Mouse (Mus musculus) ES-Bruce4 (cell line): Measurements from ENCODE around the gene Hist3h2ba.

Source experiments
- CTCF ChIP-seq: IDR thresholded peaks from one replicate; pipeline ENCODE4 v1.8.1; 2011; ENCODE audit warnings: low read depth, low read length
- EP300 ChIP-seq: IDR thresholded peaks from 2 replicates; pipeline ENCODE4 v1.6.1; 2011; ENCODE audit warnings: low read depth, low read length; ENCODE audit not compliant: insufficient read depth
- POLR2A ChIP-seq: IDR thresholded peaks from one replicate; pipeline ENCODE4 v1.8.1; 2011; ENCODE audit warnings: low read length; ENCODE audit not compliant: insufficient read depth

GRCm38 (mm10) chr11:58963543-58963942 is 14.8 kb downstream of the Hist3h2ba start:
- TF ChIP-seq CTCF: no peak
- TF ChIP-seq POLR2A: no peak
- TF ChIP-seq EP300: no peak
